Mouse (Mus musculus): ENCODE data around the gene Srsy. TPM values are rescaled to one million over a fixed set of nuclear protein-coding genes. Genes with fewer than 3 reads are reported as not detected.
"Not testable (repeated sequence)": the region's sequence is repeated elsewhere in the genome, so short reads cannot be mapped to it uniquely, and the experiment has no call there.

Gene Srsy
- not detected for total RNA-seq (2021)
- long read RNA-seq, experiment 1 = 0 reads
- long read RNA-seq, experiment 2 = 0 reads

DNA sequence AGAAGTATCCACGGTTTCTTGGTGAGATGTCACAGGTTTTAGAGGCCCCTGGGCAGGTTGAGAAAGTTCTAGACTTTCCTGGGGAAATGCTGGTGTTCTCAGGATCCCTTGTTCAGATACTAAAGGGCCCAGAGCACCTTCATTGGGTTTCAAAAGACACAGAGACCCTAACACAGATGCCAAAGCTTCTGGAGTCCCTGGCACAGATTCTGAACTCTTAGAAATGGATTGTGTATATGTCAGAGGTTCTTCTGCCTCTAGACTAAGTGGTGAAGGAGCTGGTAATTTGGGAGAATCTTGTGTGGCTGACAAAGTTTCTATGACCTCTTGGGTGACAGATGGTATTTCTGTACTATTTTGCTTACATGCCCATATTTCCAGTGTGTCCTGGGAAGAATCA, at the start of gene Srsy:
Srsy (minus strand) TSS at position 101 of the 400 bp plus-strand sequence.
- not testable (repeated sequence) for H3K4me3 ChIP-seq; DNase-seq (ENCODE audit: low spot score in 2 of 2); H3K27ac ChIP-seq

Other genes starting within 250 kb of the Srsy start
- gene Gm21904, start 91.1 kb downstream of the Srsy start, total RNA-seq (2021) = not detected
- not detected for gene Gm20772, start 62.6 kb downstream of the Srsy start, total RNA-seq (2021)
- gene Gm20831, start 62.6 kb downstream of the Srsy start, total RNA-seq (2021) = not detected
- gene Gm21764, start 124.5 kb upstream of the Srsy start, total RNA-seq (2021) = not detected
- gene Ssty1, start 151.8 kb upstream of the Srsy start, total RNA-seq (2021) = not detected

All from layer of hippocampus, adult 2 months (tissue).